Mouse (Mus musculus) adrenal gland, postnatal 10 days (tissue): ENCODE measurements around the gene Galr3. TPM values are rescaled to one million over a fixed set of nuclear protein-coding genes. Genes with fewer than 3 reads are reported as not detected.
"Not testable (repeated sequence)": the region's sequence is repeated elsewhere in the genome, so short reads cannot be mapped to it uniquely, and the experiment has no call there.

Source experiments
- DNase-seq: peaks from one replicate; pipeline ENCODE4 v3.0.0; 2021; ENCODE audit warnings: mixed read lengths
- total RNA-seq, 2 experiments: library from RNA; stranded (reverse); gene quantifications; 2 replicates each; pipeline ENCODE4 v1.2.3; 2021

Gene Galr3
- total RNA-seq, 2 experiments from 2014 or later: 0.30 to 0.48 TPM

DNA sequence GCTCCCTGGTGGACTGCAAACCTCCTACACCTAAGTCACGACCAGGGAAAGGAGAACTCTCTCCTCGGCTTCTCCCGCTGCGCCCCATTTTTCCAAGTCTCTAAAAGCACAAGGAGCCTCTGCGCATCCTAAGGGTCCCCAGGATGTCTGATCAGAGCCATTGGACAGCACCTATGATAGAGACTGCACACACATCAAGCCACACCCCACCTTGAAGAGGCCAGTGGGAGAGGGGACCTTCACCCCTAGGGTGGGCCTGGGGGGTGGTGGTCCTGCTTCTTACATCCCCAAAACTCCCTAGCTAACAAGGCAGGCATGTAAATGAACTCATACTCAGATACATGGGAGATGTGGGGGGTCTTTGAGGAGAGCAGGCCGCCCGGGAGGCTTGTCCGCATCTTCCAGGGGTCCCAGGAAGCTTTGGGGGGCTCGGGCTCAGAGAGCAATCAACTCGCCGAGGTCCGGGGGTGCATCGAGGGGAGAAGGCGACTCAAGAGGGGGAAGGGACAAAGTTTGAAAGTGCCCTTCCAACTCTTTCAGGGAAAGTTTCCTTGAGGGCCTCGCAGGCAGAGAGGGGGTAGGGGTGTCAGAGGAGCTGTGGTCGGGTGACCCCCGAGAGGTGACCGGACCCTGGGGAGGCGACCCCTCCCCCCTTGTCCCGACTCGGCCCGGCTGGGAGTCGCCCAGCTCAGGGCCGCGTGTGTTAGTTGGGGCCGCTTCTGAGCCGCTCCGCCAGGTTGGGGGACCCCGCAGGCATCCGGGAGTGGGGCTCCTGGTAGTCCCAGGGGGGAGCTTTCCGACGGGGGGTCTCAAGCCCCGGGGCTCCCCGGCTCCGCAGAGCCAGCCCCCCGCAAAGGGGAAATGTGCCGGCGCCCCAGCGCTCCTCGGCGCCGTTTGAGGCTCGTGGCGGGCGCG lies 14.1 kb upstream of the Galr3 start:
- DNase-seq: peak; percentile 67

DNA sequence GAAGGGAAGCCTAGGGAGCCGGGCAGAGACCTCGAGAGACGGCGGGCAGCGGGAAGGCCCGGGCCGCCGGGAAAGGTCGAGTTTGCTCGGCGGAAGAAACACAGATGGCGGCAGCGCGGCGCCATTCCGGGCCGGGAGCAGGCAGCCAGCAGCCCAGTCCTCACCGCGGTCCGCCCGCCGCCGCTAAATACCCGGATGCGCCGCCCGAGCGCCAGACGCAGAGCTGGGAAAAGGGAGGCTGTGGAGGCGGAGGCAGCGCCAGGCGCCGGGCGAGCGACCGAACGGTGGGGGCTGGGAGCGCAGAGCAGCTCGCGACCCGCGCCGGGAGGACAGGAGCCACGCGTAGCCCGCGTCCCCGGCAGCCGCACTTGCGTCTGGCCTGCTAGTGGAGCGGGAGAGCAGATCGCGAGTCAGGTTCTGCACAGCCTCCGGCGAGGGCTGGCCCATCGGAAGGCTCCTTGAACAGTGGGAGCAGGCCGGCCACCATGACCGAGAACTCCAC lies 13.4 kb upstream of the Galr3 start, which contains the start of gene H1f0:
Gene H1f0, plus strand, starts transcription at position 214 of the 502 bp plus-strand sequence.
- DNase-seq: peak; percentile 98

DNA sequence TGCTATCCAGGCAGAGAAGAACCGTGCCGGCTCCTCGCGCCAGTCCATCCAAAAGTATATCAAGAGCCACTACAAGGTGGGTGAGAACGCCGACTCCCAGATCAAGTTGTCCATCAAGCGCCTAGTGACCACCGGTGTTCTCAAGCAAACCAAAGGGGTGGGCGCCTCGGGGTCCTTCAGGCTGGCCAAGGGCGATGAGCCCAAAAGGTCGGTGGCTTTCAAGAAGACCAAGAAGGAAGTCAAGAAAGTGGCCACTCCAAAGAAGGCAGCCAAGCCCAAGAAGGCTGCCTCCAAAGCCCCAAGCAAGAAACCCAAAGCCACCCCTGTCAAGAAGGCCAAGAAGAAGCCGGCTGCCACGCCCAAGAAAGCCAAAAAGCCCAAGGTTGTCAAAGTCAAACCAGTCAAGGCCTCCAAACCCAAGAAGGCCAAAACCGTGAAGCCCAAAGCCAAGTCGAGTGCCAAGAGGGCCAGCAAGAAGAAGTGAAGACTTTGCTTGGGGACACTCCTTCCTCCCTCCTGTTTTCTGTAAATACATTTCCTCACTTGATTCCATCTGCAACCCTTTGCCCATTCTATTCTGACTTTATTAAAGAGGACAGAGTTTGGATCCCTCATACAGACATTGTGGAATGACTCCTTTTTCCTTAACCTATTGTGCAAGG lies 12.7 kb upstream of the Galr3 start:
- DNase-seq: no peak

DNA sequence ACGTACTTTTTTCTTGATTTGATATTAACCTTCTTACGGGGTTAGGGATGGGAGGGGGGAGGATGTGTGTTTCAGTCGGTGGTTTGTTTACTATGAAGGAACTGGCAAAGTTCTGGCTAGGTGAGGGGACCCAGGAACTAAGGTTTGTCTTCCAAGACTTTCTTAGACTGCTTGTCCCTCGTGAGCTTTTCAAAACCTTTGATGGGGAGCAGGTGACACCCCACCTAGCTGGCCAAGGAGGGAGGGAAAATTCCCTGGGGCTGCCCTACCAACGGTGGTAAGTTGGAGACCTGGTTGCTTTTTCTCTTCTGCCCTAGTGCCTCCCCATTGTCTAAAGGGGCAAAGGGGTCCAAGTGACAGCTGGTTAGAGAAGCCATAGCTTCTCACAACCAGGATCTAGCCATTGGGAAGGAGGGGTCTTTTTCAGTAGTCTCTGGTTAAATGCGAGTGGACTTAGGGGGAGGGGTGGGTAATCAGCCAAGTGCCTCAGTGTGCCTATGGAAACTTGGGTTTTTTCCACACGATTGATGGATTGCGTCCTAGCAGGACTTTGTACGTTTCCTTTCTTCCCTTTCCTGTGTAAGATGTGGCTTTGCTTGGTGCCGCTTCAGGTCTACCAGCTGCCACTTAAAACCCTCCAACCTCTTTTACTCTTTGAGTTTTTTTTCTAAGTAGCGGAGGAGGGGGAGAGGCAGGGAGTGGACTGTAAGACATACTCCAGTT lies 12.0 kb upstream of the Galr3 start:
- no peak for DNase-seq

DNA sequence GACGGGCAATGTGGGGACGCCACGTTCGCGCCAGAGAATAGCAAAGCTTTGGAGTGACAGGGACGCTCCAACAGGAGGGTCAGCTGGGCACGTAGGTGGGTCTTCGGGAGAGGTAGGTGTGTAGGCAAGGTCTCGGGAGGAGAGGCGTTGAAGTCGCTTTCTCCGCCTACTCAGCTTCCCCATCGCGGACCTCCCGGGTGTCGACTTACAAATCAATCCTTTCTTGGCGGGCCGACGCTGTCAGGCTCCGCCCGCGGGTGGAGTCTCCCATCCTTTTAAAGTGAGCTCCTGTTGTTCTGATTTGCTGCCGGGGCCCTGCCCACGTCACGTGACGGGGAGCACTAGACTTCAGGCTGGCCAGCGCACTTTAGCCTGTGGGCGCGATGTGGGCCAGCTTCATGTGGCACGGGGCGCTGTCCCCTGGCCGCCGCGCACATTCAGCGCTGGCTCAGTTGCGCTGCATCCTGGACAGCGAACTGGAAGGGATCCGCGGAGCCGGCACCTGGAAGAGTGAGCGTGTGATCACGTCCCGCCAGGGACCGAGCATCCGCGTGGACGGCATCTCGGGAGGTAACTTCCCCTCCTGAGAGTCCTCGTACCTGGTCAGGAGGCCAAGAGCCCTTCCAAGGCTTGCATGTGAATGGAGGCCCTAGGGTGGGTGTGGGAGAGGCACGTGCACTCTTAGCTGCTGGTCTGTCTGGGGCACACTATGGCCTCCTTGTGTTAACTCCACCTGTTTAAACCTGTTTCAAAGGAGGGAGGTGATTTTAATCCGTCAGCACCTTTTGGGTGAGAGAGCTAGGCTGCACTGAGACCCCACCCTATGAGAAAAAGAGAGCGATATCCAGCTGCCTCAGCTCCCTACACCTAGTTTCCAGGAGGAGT lies 10.9 kb upstream of the Galr3 start:
- DNase-seq: peak; percentile 93

DNA sequence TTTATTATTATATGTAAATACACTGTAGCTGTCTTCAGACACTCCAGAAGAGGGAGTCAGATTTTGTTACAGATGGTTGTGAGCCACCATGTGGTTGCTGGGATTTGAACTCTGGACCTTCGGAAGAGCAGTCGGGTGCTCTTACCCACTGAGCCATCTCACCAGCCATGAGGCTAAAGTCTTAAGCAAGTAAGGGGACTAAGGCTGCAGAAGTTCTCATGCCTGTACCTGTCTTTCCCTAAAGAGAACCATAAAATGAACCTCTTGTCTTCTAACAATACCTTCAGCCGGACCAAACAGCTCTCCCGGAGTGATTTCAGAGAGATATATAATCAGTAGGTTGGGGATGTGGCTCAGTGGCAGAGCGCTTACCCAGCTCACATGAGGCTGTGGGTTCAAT lies 9.8 kb upstream of the Galr3 start:
- DNase-seq: not testable (repeated sequence)

DNA sequence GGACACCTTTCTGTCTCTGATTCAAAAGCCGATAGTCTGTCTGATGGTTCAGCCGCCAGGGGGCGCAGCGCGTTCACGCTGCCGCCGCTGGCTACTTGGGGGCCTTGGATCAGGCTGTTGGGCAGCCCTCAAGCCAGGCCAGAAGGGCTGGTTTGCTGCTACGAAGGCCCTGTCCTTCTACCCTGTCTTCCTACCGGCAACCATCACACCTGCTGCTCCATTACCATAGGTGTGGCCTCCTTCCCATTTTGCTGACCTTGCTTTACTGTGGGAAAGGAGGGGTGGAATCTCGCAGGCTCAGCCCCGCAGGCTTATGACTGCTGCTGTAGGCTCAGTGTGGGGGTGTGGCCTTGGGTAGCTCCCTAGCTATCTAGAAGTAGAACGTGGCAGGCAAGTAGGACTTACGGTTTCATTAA lies 3.8 kb upstream of the Galr3 start:
- DNase-seq: peak; percentile 89

DNA sequence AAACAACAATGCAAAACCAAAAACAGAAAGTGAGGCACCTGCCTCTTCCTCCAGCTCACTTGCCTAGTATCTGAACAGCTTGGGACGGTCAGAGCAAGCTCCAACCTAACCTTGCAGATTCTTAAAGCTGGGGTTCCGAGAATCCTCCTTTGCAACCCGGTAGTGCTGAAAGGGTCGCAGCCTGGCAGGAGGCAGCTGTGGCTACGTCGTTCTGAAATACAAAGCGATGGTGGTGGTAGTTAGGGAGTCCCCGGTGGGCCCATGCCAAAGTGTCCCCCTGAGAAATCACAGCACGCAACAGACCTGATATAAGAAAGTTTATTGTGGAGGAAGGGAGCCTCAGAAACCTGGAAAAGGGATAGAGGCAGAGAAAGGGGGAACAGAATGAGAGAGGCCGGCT lies 3.4 kb upstream of the Galr3 start:
- DNase-seq: no peak

DNA sequence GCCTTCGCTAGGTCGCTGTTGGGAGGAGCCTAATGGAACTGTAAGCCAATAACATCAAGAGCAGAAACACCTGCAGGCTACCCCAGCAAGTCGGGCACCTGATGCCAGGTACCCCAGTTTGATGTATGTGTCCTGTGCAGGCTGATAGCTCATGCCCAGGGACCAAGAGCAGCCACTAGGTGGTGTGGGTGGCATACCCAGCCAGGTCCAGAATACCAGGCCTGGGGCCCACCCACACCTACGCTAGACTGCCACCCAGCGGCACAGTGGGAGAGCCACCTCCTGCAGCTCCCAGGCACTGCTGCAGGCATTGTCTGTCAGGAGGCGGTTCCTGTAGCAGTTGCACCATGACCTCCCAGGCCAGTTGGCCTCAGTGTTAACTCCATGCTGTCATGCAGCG lies 2.8 kb upstream of the Galr3 start:
- peak; percentile 91 for DNase-seq

DNA sequence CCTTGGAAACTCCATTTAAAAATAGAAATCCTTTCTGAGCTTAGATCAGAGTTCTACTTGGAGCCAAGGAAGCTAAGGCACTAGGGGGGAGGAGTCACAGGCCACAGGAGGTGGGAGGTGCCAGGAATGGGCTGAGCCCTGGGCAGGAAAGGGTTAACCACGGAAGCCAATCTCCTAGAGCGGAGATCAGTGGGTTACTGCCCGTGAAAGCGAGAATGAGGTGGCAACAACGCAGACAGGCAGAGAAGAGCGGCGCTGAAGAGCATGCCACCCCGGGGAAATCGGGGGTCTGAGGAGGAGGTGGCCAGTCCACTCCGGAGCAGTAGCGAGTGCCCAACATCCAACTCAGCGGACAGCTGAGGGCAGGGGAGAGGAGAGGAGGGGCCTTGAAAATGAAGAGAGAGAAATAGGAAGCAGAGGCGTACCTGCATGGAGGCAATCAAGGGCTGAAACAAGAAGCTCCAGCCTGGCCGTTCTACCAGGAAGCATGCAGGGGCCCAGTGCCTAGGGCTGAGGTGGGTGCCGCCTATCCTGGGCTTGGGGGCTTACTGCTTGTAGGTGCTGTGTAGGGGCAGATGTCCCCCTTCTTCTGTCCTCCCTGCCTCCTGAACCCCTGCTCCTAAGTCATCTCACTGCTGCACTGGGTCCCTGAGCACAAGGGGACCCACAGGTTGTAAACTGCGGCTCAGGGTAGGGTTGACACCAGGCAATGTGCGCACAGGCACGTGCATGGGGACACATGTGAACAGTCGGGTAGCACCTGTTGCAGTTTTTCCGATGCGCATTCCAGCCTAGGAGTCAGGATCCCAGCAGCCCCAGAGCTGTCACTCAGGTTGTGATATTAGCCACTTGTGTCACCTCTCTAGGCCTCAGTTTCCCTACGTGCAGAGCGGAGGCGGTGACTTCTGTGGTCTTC lies 926 bp upstream of the Galr3 start:
- DNase-seq: peak; percentile 37

DNA sequence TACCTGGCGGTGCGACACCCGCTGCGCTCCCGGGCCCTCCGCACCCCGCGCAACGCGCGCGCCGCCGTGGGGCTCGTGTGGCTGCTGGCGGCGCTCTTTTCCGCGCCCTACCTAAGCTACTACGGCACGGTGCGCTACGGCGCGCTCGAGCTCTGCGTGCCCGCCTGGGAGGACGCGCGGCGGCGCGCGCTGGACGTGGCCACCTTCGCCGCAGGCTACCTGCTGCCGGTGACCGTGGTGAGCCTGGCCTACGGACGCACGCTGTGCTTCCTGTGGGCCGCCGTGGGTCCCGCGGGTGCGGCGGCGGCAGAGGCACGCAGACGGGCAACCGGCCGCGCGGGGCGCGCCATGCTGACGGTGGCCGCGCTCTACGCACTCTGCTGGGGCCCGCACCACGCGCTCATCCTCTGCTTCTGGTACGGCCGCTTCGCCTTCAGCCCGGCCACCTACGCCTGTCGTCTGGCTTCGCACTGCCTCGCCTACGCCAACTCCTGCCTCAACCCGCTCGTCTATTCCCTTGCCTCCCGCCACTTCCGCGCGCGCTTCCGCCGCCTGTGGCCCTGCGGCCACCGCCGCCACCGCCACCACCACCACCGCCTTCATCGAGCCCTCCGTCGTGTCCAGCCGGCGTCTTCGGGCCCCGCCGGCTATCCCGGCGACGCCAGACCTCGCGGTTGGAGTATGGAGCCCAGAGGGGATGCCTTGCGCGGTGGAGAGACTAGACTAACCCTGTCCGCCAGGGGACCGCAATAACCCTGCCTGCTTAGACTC lies 1.2 kb downstream of the Galr3 start:
- DNase-seq: peak; percentile 37

DNA sequence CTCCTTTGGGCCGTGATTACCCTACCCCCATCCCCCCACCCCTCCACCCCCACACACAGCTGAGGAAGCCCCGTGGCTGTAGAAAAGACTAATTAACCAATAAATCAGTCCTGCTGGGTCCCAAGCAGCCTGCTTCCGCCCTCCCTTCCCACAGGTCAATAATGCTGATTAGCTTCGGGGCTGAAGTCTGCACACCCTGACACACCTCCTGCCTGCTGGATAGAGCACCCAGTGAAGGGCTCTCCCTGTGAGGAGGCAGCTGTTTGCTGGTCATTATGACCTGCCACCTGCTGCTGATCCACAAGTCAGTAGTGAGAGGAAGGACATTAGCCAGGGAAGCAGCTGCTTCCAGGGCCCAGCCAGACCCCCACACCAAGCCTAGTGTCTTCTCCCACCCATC lies 3.2 kb downstream of the Galr3 start:
- DNase-seq: no peak

DNA sequence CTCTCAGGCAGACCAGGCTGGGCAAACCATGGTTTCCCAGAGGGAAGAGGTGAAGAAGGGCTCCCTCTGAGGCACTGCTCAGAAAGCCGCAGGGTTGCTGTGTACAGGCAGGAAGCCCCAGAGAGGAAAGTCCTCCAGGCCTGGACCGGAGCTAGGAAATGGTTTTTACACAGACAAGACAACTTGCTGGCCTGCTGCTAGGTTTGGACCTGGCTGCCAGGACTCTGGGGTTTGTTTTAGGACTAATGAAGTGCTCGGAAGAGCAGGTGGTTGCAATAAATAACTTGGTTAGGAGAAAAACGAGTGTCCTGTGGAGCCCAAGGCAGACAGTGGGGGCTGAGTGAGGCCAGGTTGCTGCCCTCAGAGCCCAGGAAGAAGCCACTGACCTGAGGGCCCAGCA lies 6.5 kb downstream of the Galr3 start:
- no peak for DNase-seq

DNA sequence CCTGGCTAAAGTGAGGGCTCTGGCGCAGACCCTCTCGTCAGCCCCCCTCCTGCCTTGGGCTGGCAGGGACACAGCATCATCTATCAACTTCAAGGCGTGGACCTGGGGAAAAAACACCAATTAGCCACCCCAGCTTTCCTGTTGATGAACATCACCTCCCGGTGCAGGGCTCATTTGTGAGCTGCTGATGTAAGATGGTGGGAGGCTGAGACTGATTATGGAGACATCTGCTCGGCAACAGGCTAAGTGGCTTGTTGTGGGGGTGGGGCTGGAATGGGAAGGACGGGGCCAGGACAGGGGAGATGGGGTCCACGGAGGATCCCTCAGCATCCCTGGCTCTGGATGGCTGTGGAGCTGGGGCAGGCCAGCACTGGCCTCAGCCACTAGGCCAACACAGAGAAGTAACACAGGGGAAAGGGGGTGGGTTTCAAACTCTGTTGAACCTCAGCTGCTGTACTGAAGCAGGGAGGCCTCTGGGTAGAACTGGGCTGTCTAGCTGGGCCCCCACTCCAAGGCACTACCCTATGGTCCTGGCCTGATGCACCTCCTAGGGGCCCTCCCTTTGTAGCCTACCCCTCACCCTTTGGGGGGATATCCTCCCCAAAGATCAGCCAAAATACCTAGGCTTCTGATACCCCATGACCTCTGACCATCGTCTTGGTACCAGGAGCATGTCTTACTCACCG lies 8.6 kb downstream of the Galr3 start:
- no peak for DNase-seq

DNA sequence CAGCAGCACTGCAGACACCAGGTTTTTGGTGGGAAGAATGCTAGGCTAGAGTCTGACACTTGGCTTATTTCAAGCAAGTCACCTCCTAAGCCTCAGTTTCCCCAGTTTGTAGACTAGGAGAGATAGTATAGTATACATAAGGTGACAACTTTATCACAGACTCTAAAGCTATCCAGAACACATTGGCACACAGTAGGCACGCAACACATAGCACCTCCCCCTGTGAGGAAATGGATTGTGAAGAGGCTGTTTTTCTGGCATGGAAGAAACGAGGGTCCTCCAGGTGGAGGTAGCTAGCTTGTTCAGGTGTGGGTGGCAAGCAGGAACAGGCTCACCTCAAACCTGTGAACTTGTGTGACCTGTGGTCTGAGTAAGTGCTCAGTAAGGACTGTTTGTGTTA lies 9.3 kb downstream of the Galr3 start:
- no peak for DNase-seq

DNA sequence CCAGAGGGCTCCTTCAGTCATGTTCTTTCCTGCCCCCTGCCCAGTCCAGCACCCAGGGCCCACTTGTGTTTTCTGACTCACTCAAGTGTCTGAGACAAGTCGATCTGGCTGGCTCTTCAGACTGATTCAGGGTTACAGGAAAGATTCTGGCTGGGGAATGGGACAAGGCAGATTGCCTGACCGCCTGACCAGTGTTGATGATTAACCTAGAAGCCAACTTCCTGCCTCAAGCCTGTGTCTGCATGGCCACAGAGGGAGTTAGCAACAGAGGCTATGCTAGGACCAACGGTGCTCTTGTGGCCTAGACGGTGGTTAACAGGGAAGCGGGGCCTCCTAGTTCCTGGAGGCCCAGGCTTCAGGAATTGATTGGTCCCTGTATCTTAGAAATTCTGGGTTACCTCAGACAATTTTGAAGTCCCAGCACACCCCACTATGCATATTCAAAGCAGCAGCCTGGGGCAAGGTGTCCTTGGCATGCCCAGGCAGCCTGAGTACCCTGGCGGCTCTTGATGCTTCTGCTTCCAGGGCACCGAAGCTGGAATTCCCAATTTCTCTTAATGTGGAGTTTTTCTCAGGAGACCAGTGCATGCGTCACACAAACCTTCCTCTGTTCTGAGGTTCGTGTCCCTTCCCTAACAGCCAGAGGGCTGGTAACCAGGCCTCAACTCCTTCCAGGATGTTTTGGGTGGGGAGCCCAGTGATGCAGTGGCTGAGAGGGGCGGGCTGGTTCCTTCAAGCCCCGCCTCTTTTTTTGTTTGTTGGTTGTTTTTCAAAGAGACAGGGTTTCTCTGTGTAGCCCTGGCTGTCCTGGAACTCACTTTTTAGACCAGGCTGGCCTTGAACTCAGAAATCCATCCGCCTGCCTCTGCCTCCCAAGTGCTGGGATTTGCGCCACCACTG lies 10.0 kb downstream of the Galr3 start:
- DNase-seq: no peak

DNA sequence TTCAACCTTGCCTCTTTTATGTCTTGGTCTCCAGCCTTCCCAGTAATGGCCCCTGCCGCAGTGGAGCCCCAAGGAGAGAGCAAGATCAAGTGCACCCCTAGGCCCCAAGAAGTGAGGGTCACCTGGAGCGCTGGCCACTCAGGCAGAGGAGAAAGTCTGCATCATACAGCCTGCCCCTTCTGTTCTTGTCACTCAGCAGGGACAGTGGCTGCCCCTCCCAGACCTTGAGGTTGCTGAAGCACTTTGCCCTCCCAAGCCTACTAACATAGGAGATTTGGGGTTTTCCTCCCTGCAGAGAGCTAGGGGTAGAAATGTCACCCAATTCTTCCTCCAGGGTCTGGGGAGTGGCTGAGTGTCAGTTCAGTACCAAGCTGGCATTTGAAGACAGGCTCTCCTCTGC lies 10.7 kb downstream of the Galr3 start:
- no peak for DNase-seq

DNA sequence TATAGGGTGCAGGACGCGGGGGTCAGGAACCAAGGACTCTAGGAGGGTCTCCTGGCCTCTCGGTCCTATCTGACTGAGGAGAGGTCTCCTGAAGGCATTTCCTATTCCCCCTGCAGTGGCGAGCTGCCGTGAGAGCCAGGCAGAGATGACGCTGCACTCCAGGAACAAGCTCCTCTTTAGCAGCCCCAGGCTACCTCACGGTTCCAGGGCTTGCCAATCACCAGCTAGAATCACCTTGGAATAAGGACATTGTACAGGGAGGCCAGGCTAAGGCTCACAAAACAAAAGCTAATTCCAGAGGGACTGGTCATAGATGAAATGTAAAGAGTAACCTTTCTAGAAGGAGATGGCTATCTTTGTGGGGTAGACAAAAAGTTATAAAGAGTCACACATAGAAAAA lies 14.9 kb downstream of the Galr3 start:
- DNase-seq: no peak
